Mouse (Mus musculus) neural tube, embryonic 14.5 days (tissue): ENCODE measurements around the gene Psmb7. TPM values are rescaled to one million over a fixed set of nuclear protein-coding genes. Genes with fewer than 3 reads are reported as not detected.

Experiments used
- microRNA-seq: library from miRNA; unstranded; fragments of <30 nt; microRNA quantifications from one replicate; pipeline ENCODE4, GENCODE M21; 2016
- polyA plus RNA-seq: library from polyadenylated mRNA; unstranded; fragments of >200 nt; fragmentation: Nextera tagmentation; extraction: Ambion mirVana; gene quantifications from 2 replicates; pipeline ENCODE4 v1.2.1, GENCODE M21; 2014

The Psmb7 gene
- polyA plus RNA-seq, 1 experiment from 2014 or later = 282 TPM

Small RNAs within 50 kb of the gene (microRNA-seq; reads per million reads assigned to microRNA genes)
- not detected for gene Gm27634

Other genes starting within 250 kb of the Psmb7 start
- gene Nek6, start 132.4 kb downstream of the Psmb7 start, polyA plus RNA-seq = 46.4 and 54.4 TPM in 2 replicates
- gene Nr5a1, start 70.5 kb upstream of the Psmb7 start, polyA plus RNA-seq = not detected in 2 replicates